Mouse (Mus musculus) erythroblast, embryonic 14.5 days (primary cell): ENCODE measurements around the gene Cryba2.

Source experiments
- GATA1 ChIP-seq: IDR thresholded peaks from 2 replicates; pipeline ENCODE4 v1.6.1; 2012; ENCODE audit warnings: low read length, inconsistent platforms, mixed read lengths
- TAL1 ChIP-seq: IDR thresholded peaks from 3 replicates; pipeline ENCODE4 v1.6.1; 2012; ENCODE audit warnings: low read length, inconsistent platforms, mixed read lengths

DNA sequence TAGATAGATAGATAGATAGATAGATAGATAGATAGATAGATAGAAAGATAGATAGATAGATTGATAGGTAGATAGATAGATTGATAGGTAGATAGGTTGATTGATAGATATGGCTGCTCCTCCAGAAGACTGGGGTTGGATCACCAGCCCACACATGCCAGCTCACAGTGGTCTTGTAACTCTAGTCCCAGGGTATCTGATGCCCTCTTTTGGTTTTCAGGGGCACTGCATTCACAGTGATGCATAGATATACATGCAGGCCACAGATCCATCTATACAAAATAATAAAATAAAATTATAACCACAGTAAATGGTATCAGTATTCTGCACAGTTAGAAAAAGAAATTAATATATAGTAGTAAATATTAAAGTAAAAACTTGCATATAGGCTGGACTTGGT is 31.2 kb downstream of the Cryba2 start:
- TF ChIP-seq GATA1 (no peak), TAL1 (no peak)
